Mouse (Mus musculus): Measurements from ENCODE around the gene Fxyd7. TPM values are rescaled to one million over a fixed set of nuclear protein-coding genes. Genes with fewer than 3 reads are reported as not detected.
A peak's percentile ranks its signal among the peaks of the same experiment; 100 is the strongest.

Gene Fxyd7
- polyA plus RNA-seq, 1 experiment from 2014 or later, result 20.3 TPM

- Histone ChIP-seq H3K4me3 (replicated peaks) (no peak overlapping the region), H3K27ac (no peak overlapping the region), H3K27me3 (replicated peaks) (no peaks in the 10 kb centered on the region), H3K4me2 (replicated peaks) (no peak overlapping the region), H3K4me1 (replicated peaks) (peaks cover 11% of the 10 kb centered on the region; the same call in 1 of the 2 replicates), H3K9ac (no peak overlapping the region), H3K36me3 (no peaks in the 10 kb centered on the region), H3K9me3 (no peaks in the 10 kb centered on the region)
- 49% methylated on average over 3 of the region's 3 CpGs for WGBS
- ATAC-seq, result peak; percentile 63
Observed at GRCm38 (mm10) chr7:31085171-31085570, 33.9 kb upstream of the Fxyd7 start.

GRCm38 (mm10) chr7:31084140-31084539, 32.9 kb upstream of the Fxyd7 start:
- no peak overlapping the region for H3K9ac ChIP-seq
- no peaks in the 10 kb centered on the region for H3K9me3 ChIP-seq
- no peaks in the 10 kb centered on the region for H3K27me3 ChIP-seq (replicated peaks)
- H3K36me3 ChIP-seq, result no peaks in the 10 kb centered on the region
- ATAC-seq, result no peak
- H3K4me3 ChIP-seq (replicated peaks), result no peak overlapping the region
- H3K27ac ChIP-seq, result 0 out of 2 replicates have a peak overlapping the region, but pooled peaks have one; percentile 13
- 42% methylated on average over 9 of the region's 9 CpGs for WGBS
- peaks cover 11% of the 10 kb centered on the region; the same call in 1 of the 2 replicates for H3K4me1 ChIP-seq (replicated peaks)
- no peak overlapping the region for H3K4me2 ChIP-seq (replicated peaks)

GRCm38 (mm10) chr7:31082831-31083588, 31.7 kb upstream of the Fxyd7 start:
- no peak overlapping the region for H3K27ac ChIP-seq
- WGBS, result 70% methylated on average over 14 of the region's 14 CpGs
- H3K36me3 ChIP-seq, result no peaks in the 10 kb centered on the region
- H3K27me3 ChIP-seq (replicated peaks), result no peaks in the 10 kb centered on the region
- H3K4me1 ChIP-seq (replicated peaks), result peaks cover 11% of the 10 kb centered on the region; the same call in 1 of the 2 replicates
- no peak; the same call in 1 of the 2 replicates for ATAC-seq
- H3K9ac ChIP-seq, result no peak overlapping the region
- no peaks in the 10 kb centered on the region for H3K9me3 ChIP-seq
- H3K4me2 ChIP-seq (replicated peaks), result no peak overlapping the region
- no peak overlapping the region for H3K4me3 ChIP-seq (replicated peaks)

- Histone ChIP-seq H3K9me3 (no peaks in the 10 kb centered on the region), H3K4me1 (replicated peaks) (peaks cover 11% of the 10 kb centered on the region; the same call in 1 of the 2 replicates), H3K27me3 (replicated peaks) (no peaks in the 10 kb centered on the region), H3K4me3 (replicated peaks) (no peak overlapping the region), H3K9ac (no peak overlapping the region), H3K27ac (no peak overlapping the region), H3K36me3 (no peaks in the 10 kb centered on the region), H3K4me2 (replicated peaks) (no peak overlapping the region)
- ATAC-seq, result no peak
Observed at GRCm38 (mm10) chr7:31082106-31082505, 30.8 kb upstream of the Fxyd7 start.

- Histone ChIP-seq H3K9ac (no peak overlapping the region), H3K9me3 (no peaks in the 10 kb centered on the region), H3K27ac (no peak overlapping the region), H3K27me3 (replicated peaks) (no peaks in the 10 kb centered on the region), H3K4me3 (replicated peaks) (no peak overlapping the region), H3K4me2 (replicated peaks) (no peak overlapping the region), H3K4me1 (replicated peaks) (peaks cover 11% of the 10 kb centered on the region; the same call in 1 of the 2 replicates), H3K36me3 (no peaks in the 10 kb centered on the region)
- no peak for ATAC-seq
- WGBS, result 45% methylated on average over 1 of the region's 1 CpGs
Observed at GRCm38 (mm10) chr7:31081106-31081505, 29.8 kb upstream of the Fxyd7 start.

- H3K4me1 ChIP-seq (replicated peaks), result peaks cover 16% of the 10 kb centered on the region; the same call in 1 of the 2 replicates
- H3K36me3 ChIP-seq, result no peaks in the 10 kb centered on the region
- H3K9me3 ChIP-seq, result no peaks in the 10 kb centered on the region
- H3K27me3 ChIP-seq (replicated peaks), result no peaks in the 10 kb centered on the region
- H3K4me3 ChIP-seq (replicated peaks), result no peak overlapping the region
- H3K4me2 ChIP-seq (replicated peaks), result no peak overlapping the region
- no peak overlapping the region for H3K9ac ChIP-seq
- H3K27ac ChIP-seq, result no peak overlapping the region
- no peak for ATAC-seq
- WGBS, result 67% methylated on average over 3 of the region's 3 CpGs
Observed at GRCm38 (mm10) chr7:31080611-31081010, 29.3 kb upstream of the Fxyd7 start.

- no peaks in the 10 kb centered on the region for H3K36me3 ChIP-seq
- H3K4me2 ChIP-seq (replicated peaks), result no peak overlapping the region
- no peak overlapping the region for H3K27ac ChIP-seq
- 83% methylated on average over 8 of the region's 8 CpGs for WGBS
- ATAC-seq, result no peak
- no peaks in the 10 kb centered on the region for H3K9me3 ChIP-seq
- peaks cover 9% of the 10 kb centered on the region; the same call in 1 of the 2 replicates for H3K4me1 ChIP-seq (replicated peaks)
- H3K4me3 ChIP-seq (replicated peaks), result no peak overlapping the region
- H3K27me3 ChIP-seq (replicated peaks), result no peaks in the 10 kb centered on the region
- no peak overlapping the region for H3K9ac ChIP-seq
Observed at GRCm38 (mm10) chr7:31079670-31080069, 28.4 kb upstream of the Fxyd7 start.

- peaks cover 14% of the 10 kb centered on the region for H3K4me1 ChIP-seq (replicated peaks)
- no peak overlapping the region for H3K9ac ChIP-seq
- ATAC-seq, result 0 out of 2 replicates have a peak, but pooled peaks have one; percentile 17
- no peaks in the 10 kb centered on the region for H3K27me3 ChIP-seq (replicated peaks)
- H3K4me2 ChIP-seq (replicated peaks), result no peak overlapping the region
- H3K27ac ChIP-seq, result peak overlapping the region; percentile 41; the same call in 1 of the 2 replicates
- H3K36me3 ChIP-seq, result no peaks in the 10 kb centered on the region
- no peaks in the 10 kb centered on the region for H3K9me3 ChIP-seq
- 41% methylated on average over 5 of the region's 5 CpGs for WGBS
- H3K4me3 ChIP-seq (replicated peaks), result no peak overlapping the region
Observed at GRCm38 (mm10) chr7:31077885-31078445, 26.7 kb upstream of the Fxyd7 start.

- no peaks in the 10 kb centered on the region for H3K9me3 ChIP-seq
- no peaks in the 10 kb centered on the region for H3K27me3 ChIP-seq (replicated peaks)
- 66% methylated on average over 6 of the region's 6 CpGs for WGBS
- H3K4me3 ChIP-seq (replicated peaks), result no peak overlapping the region
- H3K4me2 ChIP-seq (replicated peaks), result no peak overlapping the region
- no peaks in the 10 kb centered on the region for H3K36me3 ChIP-seq
- no peak overlapping the region for H3K9ac ChIP-seq
- H3K4me1 ChIP-seq (replicated peaks), result peaks cover 19% of the 10 kb centered on the region
- H3K27ac ChIP-seq, result peak overlapping the region; percentile 41; the same call in 1 of the 2 replicates
- peak; percentile 10; the same call in 1 of the 2 replicates for ATAC-seq
Observed at GRCm38 (mm10) chr7:31077470-31077869, 26.2 kb upstream of the Fxyd7 start.

GRCm38 (mm10) chr7:31076492-31076891, 25.2 kb upstream of the Fxyd7 start, which contains the start of gene Fxyd3:
Gene Fxyd3 (minus strand): TSS chr7:31076704.
- Histone ChIP-seq H3K4me3 (replicated peaks) (peak within 1 kb of the TSS; percentile 13; the same call in 1 of the 2 replicates), H3K9me3 (no peaks in the 10 kb centered on the region), H3K4me1 (replicated peaks) (peaks cover 24% of the 10 kb centered on the region), H3K27me3 (replicated peaks) (no peaks in the 10 kb centered on the region), H3K36me3 (no peaks in the 10 kb centered on the region), H3K9ac (no peak within 1 kb of the TSS), H3K4me2 (replicated peaks) (peak within 1 kb of the TSS; percentile 39), H3K27ac (no peak within 1 kb of the TSS)
- 30% methylated on average over 5 of the region's 5 CpGs for WGBS
- ATAC-seq, result peak; percentile 69

- no peaks in the 10 kb centered on the region for H3K36me3 ChIP-seq
- ATAC-seq, result no peak
- no peak overlapping the region for H3K4me3 ChIP-seq (replicated peaks)
- H3K4me1 ChIP-seq (replicated peaks), result peaks cover 27% of the 10 kb centered on the region
- H3K9ac ChIP-seq, result no peak overlapping the region
- H3K27me3 ChIP-seq (replicated peaks), result no peaks in the 10 kb centered on the region
- no peaks in the 10 kb centered on the region for H3K9me3 ChIP-seq
- no peak overlapping the region for H3K4me2 ChIP-seq (replicated peaks)
- 0 out of 2 replicates have a peak overlapping the region, but pooled peaks have one; percentile 54 for H3K27ac ChIP-seq
- 55% methylated on average over 5 of the region's 5 CpGs for WGBS
Observed at GRCm38 (mm10) chr7:31074713-31075069, 23.4 kb upstream of the Fxyd7 start.

- H3K4me1 ChIP-seq (replicated peaks), result peaks cover 27% of the 10 kb centered on the region
- 0 out of 2 replicates have a peak overlapping the region, but pooled peaks have one; percentile 54 for H3K27ac ChIP-seq
- 56% methylated on average over 7 of the region's 7 CpGs for WGBS
Observed at GRCm38 (mm10) chr7:31074061-31074712, 22.9 kb upstream of the Fxyd7 start.

More at GRCm38 (mm10) chr7:31074061-31074712, 22.9 kb upstream of the Fxyd7 start:
- no peak for ATAC-seq
- H3K27me3 ChIP-seq (replicated peaks), result no peaks in the 10 kb centered on the region
- no peak overlapping the region for H3K4me3 ChIP-seq (replicated peaks)
- no peak overlapping the region for H3K9ac ChIP-seq
- H3K36me3 ChIP-seq, result no peaks in the 10 kb centered on the region
- no peak overlapping the region for H3K4me2 ChIP-seq (replicated peaks)
- no peaks in the 10 kb centered on the region for H3K9me3 ChIP-seq
